Mouse (Mus musculus) heart, adult 18-20 months (tissue): ENCODE data around the gene Zcchc10. TPM values are rescaled to one million over a fixed set of nuclear protein-coding genes. Genes with fewer than 3 reads are reported as not detected.
A peak's percentile ranks its signal among the peaks of the same experiment; 100 is the strongest.
"Not testable (repeated sequence)": the region's sequence is repeated elsewhere in the genome, so short reads cannot be mapped to it uniquely, and the experiment has no call there.

Experiments
- DNase-seq, 2 experiments: peaks; one replicate each; pipeline ENCODE4 v3.0.0; 2021 to 2022; ENCODE audit warnings: mixed read lengths in 1 of 2
- long read RNA-seq, 2 experiments: library from polyadenylated mRNA; stranded (forward); transcript quantifications; one replicate each; pipeline ENCODE4 v2.0.0; 2021
- total RNA-seq, 2 experiments: library from RNA; stranded (reverse); gene quantifications; 2 replicates each; pipeline ENCODE4 v1.2.3; 2021

Gene Zcchc10
- 1 to 10 TPM; 6.1 to 6.6 TPM for total RNA-seq
- long read RNA-seq, experiment 1, transcript Zcchc10-201 (4 exons, 1,267 nt): major isoform, 5 of 6 reads
- long read RNA-seq, experiment 1, partial matches to known transcripts: 0 of 6 reads
- long read RNA-seq, experiment 1, other reads (novel, unspliced or antisense): 1 of 6 reads
- long read RNA-seq, experiment 2, partial matches to known transcripts: 0 of 3 reads
- long read RNA-seq, experiment 2, other reads (novel, unspliced or antisense): 0 of 3 reads

- DNase-seq: peak; percentile 93
These were observed at the start of gene Zcchc10 for GRCm38 (mm10) chr11:53324512-53324968. Zcchc10 (plus strand) TSS chr11:53324679.

- DNase-seq: no peak
These were observed 49.1 kb upstream of the Zcchc10 start for GRCm38 (mm10) chr11:53275358-53275757.

GRCm38 (mm10) chr11:53278411-53278810, 46.1 kb upstream of the Zcchc10 start:
- no peak for DNase-seq

- DNase-seq: no peak
These were observed 38.6 kb upstream of the Zcchc10 start for GRCm38 (mm10) chr11:53285885-53286284.

- not testable (repeated sequence) for DNase-seq
These were observed 34.3 kb upstream of the Zcchc10 start for GRCm38 (mm10) chr11:53290187-53290586.

- no peak for DNase-seq
These were observed 33.6 kb upstream of the Zcchc10 start for GRCm38 (mm10) chr11:53290871-53291270.

GRCm38 (mm10) chr11:53294441-53294840, 30.0 kb upstream of the Zcchc10 start:
- DNase-seq: no peak

GRCm38 (mm10) chr11:53296880-53297279, 27.6 kb upstream of the Zcchc10 start:
- DNase-seq: no peak

GRCm38 (mm10) chr11:53297947-53298860, 26.3 kb upstream of the Zcchc10 start:
- no peak for DNase-seq

GRCm38 (mm10) chr11:53299551-53300329, 24.7 kb upstream of the Zcchc10 start:
- DNase-seq: peak; percentile 61 to 78

GRCm38 (mm10) chr11:53300330-53301166, 23.9 kb upstream of the Zcchc10 start, which contains the start of gene Hspa4:
Hspa4 (minus strand) TSS chr11:53300457.
- DNase-seq: peak; percentile 99

GRCm38 (mm10) chr11:53301167-53301515, 23.3 kb upstream of the Zcchc10 start:
- no peak for DNase-seq

- DNase-seq: no peak
These were observed 20.2 kb upstream of the Zcchc10 start for GRCm38 (mm10) chr11:53304044-53304840.

GRCm38 (mm10) chr11:53306965-53307364, 17.5 kb upstream of the Zcchc10 start:
- peak in 1 of 2 experiments; percentile 33 for DNase-seq

GRCm38 (mm10) chr11:53307558-53308065, 16.9 kb upstream of the Zcchc10 start:
- DNase-seq: peak; percentile 60 to 63

GRCm38 (mm10) chr11:53308251-53308864, 16.1 kb upstream of the Zcchc10 start:
- peak; percentile 81 to 85 for DNase-seq

- DNase-seq: peak; percentile 91 to 95
These were observed 15.6 kb upstream of the Zcchc10 start for GRCm38 (mm10) chr11:53308884-53309310.

GRCm38 (mm10) chr11:53311385-53311784, 13.1 kb upstream of the Zcchc10 start:
- no peak for DNase-seq

GRCm38 (mm10) chr11:53312823-53313222, 11.7 kb upstream of the Zcchc10 start:
- DNase-seq: not testable (repeated sequence)

GRCm38 (mm10) chr11:53314770-53315173, 9.7 kb upstream of the Zcchc10 start:
- peak; percentile 39 to 56 for DNase-seq
